Mouse (Mus musculus) urinary bladder, postnatal 0 days (tissue): ENCODE results near the gene Odf3l1. TPM values are rescaled to one million over a fixed set of nuclear protein-coding genes. Genes with fewer than 3 reads are reported as not detected.

Source experiments
- polyA plus RNA-seq: library from polyadenylated mRNA; unstranded; fragments of >200 nt; fragmentation: Nextera tagmentation; extraction: Ambion mirVana; gene quantifications from 2 replicates; pipeline ENCODE4 v1.2.1, GENCODE M21; 2015

Gene Odf3l1
- 0.56 and 0.63 TPM in 2 replicates for polyA plus RNA-seq

GRCm38 (mm10) chr9:56864216-56864729 lies at the start of gene Odf3l1:
Odf3l1 (minus strand) TSS chr9:56864679.

GRCm38 (mm10) chr9:56864832-56865231 lies 353 bp upstream of the Odf3l1 start, which contains the start of gene Cspg4:
Cspg4 (plus strand) TSS chr9:56865033.

Other genes with a start within 250 kb of the Odf3l1 start
- gene Lingo1, start 68.2 kb downstream of the Odf3l1 start, polyA plus RNA-seq: 0.44 and 0.83 TPM in 2 replicates
- 32.4 and 32.6 TPM in 2 replicates for gene Cspg4, start 354 bp upstream of the Odf3l1 start, polyA plus RNA-seq
- 7.1 and 7.6 TPM in 2 replicates for gene Snx33, start 63.7 kb upstream of the Odf3l1 start, polyA plus RNA-seq
- gene Imp3, start 72.8 kb upstream of the Odf3l1 start, polyA plus RNA-seq: 67.5 and 77.8 TPM in 2 replicates
- gene Snupn, start 86.2 kb upstream of the Odf3l1 start, polyA plus RNA-seq: 13.2 and 13.7 TPM in 2 replicates
- 13.6 and 16.3 TPM in 2 replicates for gene Ptpn9, start 130.2 kb upstream of the Odf3l1 start, polyA plus RNA-seq
- gene Sin3a, start 207.4 kb upstream of the Odf3l1 start, polyA plus RNA-seq: 11.9 and 12.5 TPM in 2 replicates